Mouse (Mus musculus): Measurements from ENCODE around the gene C1qa. TPM values are rescaled to one million over a fixed set of nuclear protein-coding genes. Genes with fewer than 3 reads are reported as not detected.

C1qa gene
- polyA plus RNA-seq, 1 experiment from 2014 or later: 34.5 TPM

- no peak overlapping the region for H3K9ac ChIP-seq (replicated peaks; ENCODE audit: low read depth, low read length)
- no peak overlapping the region for H3K27ac ChIP-seq (ENCODE audit: low read length)
- H3K4me1 ChIP-seq (ENCODE audit: control insufficient read depth, insufficient read depth, low read length): no peaks in the 10 kb centered on the region
- H3K4me2 ChIP-seq (replicated peaks; ENCODE audit: low read depth, low read length): no peak overlapping the region
- H3K4me3 ChIP-seq (ENCODE audit: low read depth, low read length): no peak overlapping the region
- 76% methylated on average over 6 of the region's 6 CpGs for WGBS
- no peaks in the 10 kb centered on the region for H3K27me3 ChIP-seq (ENCODE audit: control insufficient read depth, insufficient read depth, low read length)
- no peak for ATAC-seq (ENCODE audit: insufficient number of reproducible peaks, insufficient read depth, low FRiP score, low read depth)
- H3K36me3 ChIP-seq (ENCODE audit: control insufficient read depth, insufficient read depth, low read length): no peaks in the 10 kb centered on the region
- no peaks in the 10 kb centered on the region for H3K9me3 ChIP-seq (ENCODE audit: control insufficient read depth, low read depth, low read length)
These were observed 51.4 kb downstream of the C1qa start for GRCm38 (mm10) chr4:136847166-136847565.

Other genes with a start within 250 kb of the C1qa start
- 7.5 and 7.6 TPM in 2 replicates for gene Ephb2, start 62.8 kb downstream of the C1qa start, polyA plus RNA-seq (2014; fragmentation: Nextera tagmentation; extraction: Ambion mirVana)
- 68.5 and 71.1 TPM in 2 replicates for gene C1qb, start 12.6 kb downstream of the C1qa start, polyA plus RNA-seq (2014; fragmentation: Nextera tagmentation; extraction: Ambion mirVana)
- 33.6 and 34.2 TPM in 2 replicates for gene C1qc, start 5.7 kb downstream of the C1qa start, polyA plus RNA-seq (2014; fragmentation: Nextera tagmentation; extraction: Ambion mirVana)
- gene Epha8, start 58.0 kb upstream of the C1qa start, polyA plus RNA-seq (2014; fragmentation: Nextera tagmentation; extraction: Ambion mirVana): 0.52 and 0.59 TPM in 2 replicates
- gene Zbtb40, start 150.0 kb upstream of the C1qa start, polyA plus RNA-seq (2014; fragmentation: Nextera tagmentation; extraction: Ambion mirVana): 4.4 and 4.7 TPM in 2 replicates